In the genomic region with DNA sequence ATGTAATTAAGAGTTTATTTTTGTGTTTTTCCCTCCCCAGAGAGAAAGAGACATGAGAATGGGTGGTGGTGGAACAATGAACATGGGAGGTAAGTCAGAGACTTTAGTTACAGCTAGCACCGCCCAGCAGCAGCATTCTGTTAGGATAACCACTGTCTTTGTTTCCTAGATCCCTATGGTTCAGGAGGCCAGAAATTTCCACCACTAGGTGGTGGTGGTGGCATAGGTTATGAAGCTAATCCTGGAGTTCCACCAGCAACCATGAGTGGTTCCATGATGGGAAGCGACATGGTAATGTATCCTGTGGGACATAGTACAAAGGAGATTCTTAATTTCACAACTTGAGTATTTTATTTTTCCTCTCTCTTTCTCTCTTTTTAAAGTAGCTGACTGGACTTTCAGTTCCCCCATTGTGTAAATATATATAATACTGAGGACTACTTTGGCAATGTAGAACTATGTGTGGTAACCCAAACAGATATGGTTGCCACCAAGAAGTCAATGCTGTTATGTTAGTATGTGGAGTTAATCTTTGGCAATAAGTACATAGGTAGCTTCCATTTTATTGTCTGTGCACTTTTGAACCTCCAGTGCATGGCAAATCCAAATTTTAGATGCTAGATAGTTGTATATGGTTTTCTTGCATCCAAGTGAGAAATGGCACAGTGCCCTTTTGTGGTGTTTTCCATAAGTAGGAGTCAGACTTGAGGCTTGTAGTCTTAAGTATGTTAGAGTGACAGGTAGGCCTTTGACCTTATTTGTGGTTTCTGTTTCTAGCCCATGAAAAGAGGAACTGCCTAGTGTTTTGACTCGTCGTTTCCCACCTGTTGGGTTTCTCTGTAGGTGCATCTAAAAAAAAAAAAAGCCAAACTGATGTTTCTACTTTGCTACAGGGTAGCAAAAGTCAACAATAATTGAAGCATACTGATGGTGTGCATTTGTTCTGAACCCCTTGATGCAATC, we compare ENCODE assay signal across 9 mouse cellular contexts. TPM values are rescaled to one million over a fixed set of nuclear protein-coding genes. Genes with fewer than 3 reads are reported as not detected.
A peak's percentile ranks its signal among the peaks of the same experiment; 100 is the strongest.
DNase-seq lines count a peak whose midpoint lies in the region; ATAC-seq and TF ChIP-seq lines count a peak whose summit lies in the region.
"Had no signal": no experiment of that assay in that cellular context is flagged by ENCODE, and none has a peak within 500 bp of the region (broad histone marks: within the 10 kb centered on the region; RNA-seq: fewer than 3 reads in every experiment).

No protein-coding gene starts in this region.

- TF ChIP-seq CTCF in ES-Bruce4 (IDR thresholded peaks at IDR 0.05; ENCODE audit: low read depth, low read length) = peak; percentile 2
- peak; percentile 68 for TF ChIP-seq CTCF in lung, embryonic 14.5 days (IDR thresholded peaks at IDR 0.05; ENCODE audit: low read depth)

- H3K9me3 ChIP-seq in ES-Bruce4 (replicated peaks; ENCODE audit: control insufficient read depth, insufficient read depth, low read length, poor library complexity, severe bottlenecking) = no peaks in the 10 kb centered on the region
- H3K9me3 ChIP-seq in lung, embryonic 14.5 days (ENCODE audit: low read depth, low read length) = no peaks in the 10 kb centered on the region
- H3K9me3 ChIP-seq in forebrain, embryonic 12.5 days = no peaks in the 10 kb centered on the region
- H3K9me3 ChIP-seq: midbrain, embryonic 12.5 days had no signal

- H3K4me2 ChIP-seq in lung, embryonic 14.5 days = no peak overlapping the region
- H3K4me2 ChIP-seq in forebrain, embryonic 12.5 days = no peak overlapping the region
- H3K4me2 ChIP-seq: midbrain, embryonic 12.5 days had no signal

- no peak for TF ChIP-seq EP300 in ES-Bruce4 (IDR thresholded peaks at IDR 0.05; ENCODE audit: insufficient read depth, low read depth, low read length)

- H3K9ac ChIP-seq in ES-Bruce4 (ENCODE audit: low read depth, poor library complexity, severe bottlenecking) = no peak overlapping the region
- H3K9ac ChIP-seq in lung, embryonic 14.5 days = no peak overlapping the region
- H3K9ac ChIP-seq in forebrain, embryonic 12.5 days = no peak overlapping the region
- H3K9ac ChIP-seq: midbrain, embryonic 12.5 days had no signal

- H3K4me3 ChIP-seq in ES-Bruce4 (ENCODE audit: low read depth, low read length) = no peak overlapping the region
- H3K4me3 ChIP-seq in lung, embryonic 14.5 days (ENCODE audit: low read depth, low read length) = no peak overlapping the region
- H3K4me3 ChIP-seq in forebrain, embryonic 12.5 days (replicated peaks) = no peak overlapping the region
- H3K4me3 ChIP-seq: midbrain, embryonic 12.5 days had no signal

- no peaks in the 10 kb centered on the region for H3K4me1 ChIP-seq in ES-Bruce4 (ENCODE audit: control insufficient read depth, insufficient read depth, low read length)
- H3K4me1 ChIP-seq in lung, embryonic 14.5 days (ENCODE audit: insufficient read depth) = peaks cover 8% of the 10 kb centered on the region; the same call in 1 of the 2 replicates
- peaks cover 29% of the 10 kb centered on the region for H3K4me1 ChIP-seq in forebrain, embryonic 12.5 days

- WGBS in lung, embryonic 14.5 days = 73% methylated on average over 4 of the region's 4 CpGs
- 72% methylated on average over 4 of the region's 4 CpGs for WGBS in forebrain, embryonic 12.5 days

- peak; percentile 55 for DNase-seq in layer of hippocampus, adult 11-12 months (ENCODE audit: low spot score)
- no peak for DNase-seq in layer of hippocampus, adult 9-11 months
- peak; percentile 76 for DNase-seq in adipocyte (ENCODE audit: low spot score)
- peak; percentile 48 to 64 for DNase-seq in heart, postnatal 10 days
- peak; percentile 82 for DNase-seq in lung, embryonic 14.5 days
- no peak for DNase-seq in urinary bladder, adult 2 months (ENCODE audit: low spot score)

- H3K36me3 ChIP-seq in ES-Bruce4 (ENCODE audit: control insufficient read depth, insufficient read depth, low read length, poor library complexity, severe bottlenecking) = peaks cover 97% of the 10 kb centered on the region
- peaks cover 97% of the 10 kb centered on the region for H3K36me3 ChIP-seq in lung, embryonic 14.5 days (ENCODE audit: insufficient read depth)
- H3K36me3 ChIP-seq in forebrain, embryonic 12.5 days (replicated peaks) = peaks cover 85% of the 10 kb centered on the region

- no peaks in the 10 kb centered on the region for H3K27me3 ChIP-seq in ES-Bruce4 (ENCODE audit: control insufficient read depth, insufficient read depth, low read length, poor library complexity, severe bottlenecking)
- no peaks in the 10 kb centered on the region for H3K27me3 ChIP-seq in lung, embryonic 14.5 days (ENCODE audit: insufficient read depth, low read length)
- no peaks in the 10 kb centered on the region for H3K27me3 ChIP-seq in forebrain, embryonic 12.5 days
- H3K27me3 ChIP-seq: midbrain, embryonic 12.5 days had no signal

- intact Hi-C loops in heart, postnatal 10 days (cut with DNase I) = no loop called here

- no peak for ATAC-seq in lung, embryonic 14.5 days (ENCODE audit: insufficient read depth)
- no peak for ATAC-seq in forebrain, embryonic 12.5 days (ENCODE audit: low FRiP score)

- H3K27ac ChIP-seq in ES-Bruce4 (ENCODE audit: insufficient read depth, low read length) = no peak overlapping the region
- H3K27ac ChIP-seq in lung, embryonic 14.5 days (ENCODE audit: low read depth) = no peak overlapping the region
- no peak overlapping the region for H3K27ac ChIP-seq in forebrain, embryonic 12.5 days
- H3K27ac ChIP-seq: midbrain, embryonic 12.5 days had no signal

- no peak for TF ChIP-seq POLR2A in ES-Bruce4 (IDR thresholded peaks at IDR 0.05; ENCODE audit: insufficient read depth, low read length)

RNA-seq across cellular contexts. Expression of a gene that starts 6.4 kb away (rescaled TPM):
- polyA plus RNA-seq in ES-Bruce4 (2011; ENCODE audit: insufficient read depth, insufficient read length, low read depth, missing spikeins) = 827 and 868 TPM in 2 replicates
- total RNA-seq in heart, postnatal 10 days (2021) = 100 to 1,000 TPM; 162 to 166 TPM
- 129 and 137 TPM in 2 replicates for polyA plus RNA-seq in lung, embryonic 14.5 days (2014; fragmentation: Nextera tagmentation; extraction: Ambion mirVana)
- 52.3 and 88.8 TPM in 2 replicates for polyA plus RNA-seq in urinary bladder, adult 2 months (2012; rRNA removed)
- 174 and 187 TPM in 2 replicates for polyA plus RNA-seq in forebrain, embryonic 12.5 days (2016; fragmentation: Nextera tagmentation; extraction: Ambion mirVana)

RNA-seq across cellular contexts. Expression of a gene that starts 33.4 kb away (rescaled TPM):
- polyA plus RNA-seq in ES-Bruce4 (2011; ENCODE audit: insufficient read depth, insufficient read length, low read depth, missing spikeins) = 46.0 and 57.4 TPM in 2 replicates
- total RNA-seq in heart, postnatal 10 days (2021) = 1 to 10 TPM; 4.6 to 7.1 TPM
- 27.6 and 28.6 TPM in 2 replicates for polyA plus RNA-seq in lung, embryonic 14.5 days (2014; fragmentation: Nextera tagmentation; extraction: Ambion mirVana)
- 4.9 and 5.0 TPM in 2 replicates for polyA plus RNA-seq in urinary bladder, adult 2 months (2012; rRNA removed)
- polyA plus RNA-seq in forebrain, embryonic 12.5 days (2016; fragmentation: Nextera tagmentation; extraction: Ambion mirVana) = 29.7 and 30.6 TPM in 2 replicates

RNA-seq across cellular contexts. Expression of a gene that starts 49.7 kb away (rescaled TPM):
- 32.6 and 33.7 TPM in 2 replicates for polyA plus RNA-seq in ES-Bruce4 (2011; ENCODE audit: insufficient read depth, insufficient read length, low read depth, missing spikeins)
- total RNA-seq in heart, postnatal 10 days (2021) = 1 to 10 TPM; 8.6 to 9.0 TPM
- polyA plus RNA-seq in lung, embryonic 14.5 days (2014; fragmentation: Nextera tagmentation; extraction: Ambion mirVana) = 17.8 and 18.7 TPM in 2 replicates
- polyA plus RNA-seq in urinary bladder, adult 2 months (2012; rRNA removed) = 22.5 and 27.3 TPM in 2 replicates
- polyA plus RNA-seq in forebrain, embryonic 12.5 days (2016; fragmentation: Nextera tagmentation; extraction: Ambion mirVana) = 35.3 and 36.6 TPM in 2 replicates

RNA-seq across cellular contexts. Expression of a gene that starts 59.6 kb away (rescaled TPM):
- 66.0 and 70.9 TPM in 2 replicates for polyA plus RNA-seq in ES-Bruce4 (2011; ENCODE audit: insufficient read depth, insufficient read length, low read depth, missing spikeins)
- 10 to 100 TPM; 30.4 to 35.0 TPM for total RNA-seq in heart, postnatal 10 days (2021)
- 19.8 and 21.8 TPM in 2 replicates for polyA plus RNA-seq in lung, embryonic 14.5 days (2014; fragmentation: Nextera tagmentation; extraction: Ambion mirVana)
- polyA plus RNA-seq in urinary bladder, adult 2 months (2012; rRNA removed) = 12.3 and 15.3 TPM in 2 replicates
- 43.4 and 48.1 TPM in 2 replicates for polyA plus RNA-seq in forebrain, embryonic 12.5 days (2016; fragmentation: Nextera tagmentation; extraction: Ambion mirVana)

Comparison
In these comparisons a context has a peak if more than half of its experiments do, and no peak if none do; other contexts are left out.
1. DNase-seq: peak in layer of hippocampus, adult 11-12 months (single experiment), adipocyte (single experiment), heart, postnatal 10 days (2 of 2) and lung, embryonic 14.5 days (single experiment); none in layer of hippocampus, adult 9-11 months (single experiment) and urinary bladder, adult 2 months (single experiment).